Mouse (Mus musculus): ENCODE results near the gene Mxi1. TPM values are rescaled to one million over a fixed set of nuclear protein-coding genes. Genes with fewer than 3 reads are reported as not detected.

The Mxi1 gene
- total and polyA plus RNA-seq, 3 experiments: 29.0 to 60.9 TPM; not detected in 1

DNA sequence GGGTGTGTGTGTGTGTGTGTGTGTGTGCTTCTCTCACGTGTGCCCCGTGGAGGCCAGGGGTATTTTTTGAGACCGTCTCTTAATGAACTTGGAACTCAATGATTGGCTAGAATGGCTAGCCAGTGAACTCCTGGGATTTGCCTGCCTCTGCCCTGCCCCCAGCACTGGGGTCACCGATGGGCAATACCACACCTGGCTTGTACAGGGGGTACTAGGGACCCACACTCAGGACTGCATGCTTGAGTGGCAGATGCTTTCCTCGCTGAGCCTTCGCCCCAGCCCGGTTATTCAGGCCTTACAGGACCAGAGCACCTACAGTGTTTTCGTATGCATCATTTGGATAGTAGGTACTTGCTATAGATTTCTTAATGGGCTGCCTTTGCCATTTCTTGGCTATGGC, 5.8 kb downstream of the Mxi1 start:
- Histone ChIP-seq H3K9me3 (replicated peaks; ENCODE audit: insufficient read depth, low read length) (no peaks in the 10 kb centered on the region), H3K27ac (ENCODE audit: control insufficient read depth, low read depth, low read length) (no peak overlapping the region), H3K9ac (ENCODE audit: control insufficient read depth, low read depth, low read length, poor library complexity, severe bottlenecking) (no peak overlapping the region), H3K36me3 (ENCODE audit: control insufficient read depth in 1 of 2, insufficient read depth in 2 of 2, low read length in 2 of 2) (peaks cover 0 to 3% of the 10 kb centered on the region in 2 experiments; a peak in 1 of 4 replicates), H3K27me3 (ENCODE audit: control insufficient read depth in 1 of 2, insufficient read depth in 2 of 2, low read length in 2 of 2) (no peaks in the 10 kb centered on the region), H3K4me1 (ENCODE audit: control insufficient read depth in 1 of 2, insufficient read depth in 2 of 2, low read length in 2 of 2) (peaks cover 0 to 4% of the 10 kb centered on the region in 2 experiments; a peak in 2 of 4 replicates), H3K79me2 (ENCODE audit: control insufficient read depth, insufficient read depth, low read length, poor library complexity) (peaks cover 11% of the 10 kb centered on the region), H3K4me3 (ENCODE audit: control insufficient read depth in 1 of 2, insufficient read depth in 1 of 2, low read depth in 2 of 2, low read length in 2 of 2) (no peak overlapping the region)
- TF ChIP-seq ZNF384 (IDR thresholded peaks at IDR 0.05; ENCODE audit: low read depth, low read length) (no peak), MAZ (IDR thresholded peaks at IDR 0.05; ENCODE audit: low read depth, low read length) (no peak), MEF2A (IDR thresholded peaks at IDR 0.05; ENCODE audit: extremely low read depth, insufficient replicate concordance, low read depth, low read length, poor library complexity, severe bottlenecking) (no peak), TBP (IDR thresholded peaks at IDR 0.05; ENCODE audit: low read depth, low read length) (no peak), BHLHE40 (IDR thresholded peaks at IDR 0.05; ENCODE audit: borderline replicate concordance, low read depth, low read length) (no peak)
- DNase-seq (ENCODE audit: low read depth, low spot score): no peak

DNA sequence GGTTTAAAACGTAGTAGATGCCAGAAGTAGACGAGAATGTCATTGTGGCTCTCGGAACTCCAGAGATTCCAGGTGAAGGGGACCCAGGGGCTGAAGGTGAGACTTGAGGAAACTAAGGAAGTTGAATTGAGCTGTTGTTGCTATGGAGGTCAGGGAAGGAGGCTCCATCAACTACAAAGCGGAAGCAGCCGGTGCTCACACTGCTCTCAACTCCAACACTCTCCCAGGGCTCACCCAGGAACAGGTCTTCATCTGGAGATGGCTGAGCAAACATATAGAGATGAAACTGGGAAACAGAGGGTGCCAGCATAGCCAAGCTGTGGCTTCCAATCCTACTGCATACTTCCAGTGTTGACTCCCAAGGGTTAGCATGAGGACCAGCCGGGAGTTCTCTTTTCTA, 6.6 kb downstream of the Mxi1 start:
- Histone ChIP-seq H3K27ac (ENCODE audit: control insufficient read depth, low read depth, low read length) (no peak overlapping the region), H3K4me1 (ENCODE audit: control insufficient read depth in 1 of 2, insufficient read depth in 2 of 2, low read length in 2 of 2) (peaks cover 0 to 4% of the 10 kb centered on the region in 2 experiments; a peak in 2 of 4 replicates), H3K79me2 (ENCODE audit: control insufficient read depth, insufficient read depth, low read length, poor library complexity) (peaks cover 5% of the 10 kb centered on the region; the same call in 1 of the 2 replicates)

DNA sequence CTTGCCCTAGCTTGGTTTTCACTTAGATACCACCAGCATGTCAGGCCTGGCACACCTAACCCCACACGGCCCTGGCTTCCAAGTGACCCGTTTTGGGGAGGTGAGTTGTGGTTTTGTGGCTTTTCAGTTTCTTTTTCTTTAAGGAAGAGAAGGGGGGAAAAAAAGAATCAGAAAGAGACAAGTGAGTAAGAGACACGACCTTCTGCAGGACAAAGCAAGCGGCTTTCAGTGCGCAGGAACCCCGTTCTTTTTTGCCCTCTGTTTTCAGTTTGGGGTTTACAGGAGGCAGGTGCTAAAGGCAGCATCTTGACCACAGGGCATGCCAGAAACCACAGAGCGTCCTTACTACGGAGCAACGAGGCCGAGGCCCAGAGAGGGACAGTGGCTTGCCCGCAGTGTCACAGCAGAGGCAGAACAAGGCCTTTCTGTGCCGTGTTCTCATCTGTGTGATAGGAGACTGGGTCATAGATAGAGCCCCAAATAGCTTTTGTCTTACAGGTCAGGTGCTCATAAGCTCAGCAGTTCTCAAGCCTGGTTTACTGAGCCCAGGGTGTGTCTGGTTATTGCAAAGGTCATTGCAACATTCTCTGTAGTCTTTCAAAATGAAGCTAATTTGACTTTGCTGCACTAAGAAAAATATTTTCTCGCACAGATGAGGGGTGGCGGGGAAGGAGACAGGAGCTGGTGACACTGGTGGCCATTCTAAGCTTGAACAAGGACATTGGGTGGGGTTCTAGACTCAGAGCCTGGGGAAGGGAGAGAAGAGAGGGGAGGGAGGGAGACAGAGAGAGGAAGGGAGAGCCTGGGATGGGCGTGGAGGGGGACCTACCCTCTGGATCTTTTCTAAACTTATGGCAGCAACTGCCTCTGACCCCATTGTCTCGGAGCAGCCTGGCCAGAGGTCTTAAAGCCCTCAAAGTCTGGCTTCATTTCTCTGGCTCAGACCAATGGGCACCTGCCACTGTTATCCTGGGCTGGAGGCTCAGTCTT, 8.1 kb downstream of the Mxi1 start:
- no peaks in the 10 kb centered on the region for H3K27me3 ChIP-seq (ENCODE audit: control insufficient read depth in 1 of 2, insufficient read depth in 2 of 2, low read length in 2 of 2)
- no peaks in the 10 kb centered on the region for H3K9me3 ChIP-seq (replicated peaks; ENCODE audit: insufficient read depth, low read length)
- no peaks in the 10 kb centered on the region; the same call in 1 of the 2 replicates for H3K79me2 ChIP-seq (ENCODE audit: control insufficient read depth, insufficient read depth, low read length, poor library complexity)
- no peak overlapping the region for H3K27ac ChIP-seq (ENCODE audit: control insufficient read depth, low read depth, low read length)
- no peak for TF ChIP-seq E2F4 (IDR thresholded peaks at IDR 0.05; ENCODE audit: borderline replicate concordance, low read depth, low read length)
- 0 out of 2 replicates have a peak, but pooled peaks have one; percentile 17 for TF ChIP-seq KAT2A (conservative IDR thresholded peaks at IDR 0.05; ENCODE audit: low read depth, low read length)
- peaks cover 0 to 4% of the 10 kb centered on the region in 2 experiments; a peak in 2 of 4 replicates for H3K4me1 ChIP-seq (ENCODE audit: control insufficient read depth in 1 of 2, insufficient read depth in 2 of 2, low read length in 2 of 2)
- DNase-seq (ENCODE audit: low read depth, low spot score): no peak
- peaks cover 0 to 3% of the 10 kb centered on the region in 2 experiments; a peak in 1 of 4 replicates for H3K36me3 ChIP-seq (ENCODE audit: control insufficient read depth in 1 of 2, insufficient read depth in 2 of 2, low read length in 2 of 2)
- H3K4me3 ChIP-seq (ENCODE audit: control insufficient read depth in 1 of 2, insufficient read depth in 1 of 2, low read depth in 2 of 2, low read length in 2 of 2): no peak overlapping the region
- H3K9ac ChIP-seq (ENCODE audit: control insufficient read depth, low read depth, low read length, poor library complexity, severe bottlenecking): no peak overlapping the region

More for the DNA sequence above, 6.6 kb downstream of the Mxi1 start:
- H3K36me3 ChIP-seq (ENCODE audit: control insufficient read depth in 1 of 2, insufficient read depth in 2 of 2, low read length in 2 of 2): peaks cover 0 to 3% of the 10 kb centered on the region in 2 experiments; a peak in 1 of 4 replicates
- no peaks in the 10 kb centered on the region for H3K27me3 ChIP-seq (ENCODE audit: control insufficient read depth in 1 of 2, insufficient read depth in 2 of 2, low read length in 2 of 2)
- H3K4me3 ChIP-seq (ENCODE audit: control insufficient read depth in 1 of 2, insufficient read depth in 1 of 2, low read depth in 2 of 2, low read length in 2 of 2): no peak overlapping the region
- no peaks in the 10 kb centered on the region for H3K9me3 ChIP-seq (replicated peaks; ENCODE audit: insufficient read depth, low read length)
- TF ChIP-seq USF2 (IDR thresholded peaks at IDR 0.05; ENCODE audit: borderline replicate concordance in 1 of 2, insufficient read depth in 1 of 2, low read depth in 1 of 2, low read length in 2 of 2) (no peak), GATA1 (IDR thresholded peaks at IDR 0.05; ENCODE audit: low read depth, low read length) (no peak), MXI1 (IDR thresholded peaks at IDR 0.05; ENCODE audit: low read depth, low read length) (no peak), ETS1 (IDR thresholded peaks at IDR 0.05; ENCODE audit: low read depth, low read length) (no peak), EP300 (IDR thresholded peaks at IDR 0.05; ENCODE audit: low read depth in 1 of 2, low read length in 2 of 2) (no peak), E2F4 (IDR thresholded peaks at IDR 0.05; ENCODE audit: borderline replicate concordance, low read depth, low read length) (no peak), MEF2A (IDR thresholded peaks at IDR 0.05; ENCODE audit: extremely low read depth, insufficient replicate concordance, low read depth, low read length, poor library complexity, severe bottlenecking) (no peak)
- DNase-seq (ENCODE audit: low read depth, low spot score): no peak
- H3K9ac ChIP-seq (ENCODE audit: control insufficient read depth, low read depth, low read length, poor library complexity, severe bottlenecking): no peak overlapping the region
